Mouse (Mus musculus): ENCODE data around the gene Lcn8.

DNA sequence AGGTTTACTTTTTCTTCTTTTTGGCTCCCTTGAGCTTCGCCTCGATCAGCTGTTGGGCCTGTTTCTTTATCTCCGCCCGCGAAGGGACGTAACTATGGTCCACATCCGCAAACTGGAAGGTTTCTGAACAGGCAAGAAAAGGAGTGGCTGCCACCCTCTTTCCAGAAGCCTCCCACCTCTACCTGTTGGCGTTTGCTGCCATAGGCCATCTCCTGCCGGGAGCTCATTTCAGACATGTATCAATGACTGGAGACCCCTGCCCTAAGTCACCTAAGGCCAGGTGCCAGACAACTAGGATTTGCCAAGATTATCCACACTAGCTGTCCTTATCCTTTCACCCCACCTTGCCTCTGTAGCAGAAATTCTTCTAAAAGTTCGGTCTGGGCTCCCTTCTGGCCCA is 44.2 kb upstream of the Lcn8 start:
- no peak for TF ChIP-seq GATA1 (IDR thresholded peaks at IDR 0.05; ENCODE audit: borderline replicate concordance, low read length)
- no peak for TF ChIP-seq FLI1 (IDR thresholded peaks at IDR 0.05; ENCODE audit: low read length)

Measured in megakaryocyte, embryonic 14.5 days (primary cell).